8 mouse cellular contexts compared by ENCODE assay signal in genomic region chr12:80115863-80116194, GRCm38 (mm10). TPM values are rescaled to one million over a fixed set of nuclear protein-coding genes. Genes with fewer than 3 reads are reported as not detected.
DNase-seq lines count a peak whose midpoint lies in the region; ATAC-seq and TF ChIP-seq lines count a peak whose summit lies in the region.

No protein-coding gene starts in this region.

- peaks cover 3% of the 10 kb centered on the region; the same call in 1 of the 2 replicates for H3K36me3 ChIP-seq in liver, adult 2 months (ENCODE audit: control insufficient read depth, insufficient read depth, low read length)
- peaks cover 6% of the 10 kb centered on the region; the same call in 1 of the 2 replicates for H3K36me3 ChIP-seq in embryonic facial prominence, embryonic 15.5 days
- H3K36me3 ChIP-seq in limb, embryonic 12.5 days, result peaks cover 23% of the 10 kb centered on the region
- peaks cover 4% of the 10 kb centered on the region; the same call in 1 of the 2 replicates for H3K36me3 ChIP-seq in neural tube, embryonic 15.5 days

- peak overlapping the region; percentile 80 for H3K4me3 ChIP-seq in liver, adult 2 months (ENCODE audit: insufficient read depth, low read depth, low read length)
- H3K4me3 ChIP-seq in embryonic facial prominence, embryonic 15.5 days (replicated peaks), result peak overlapping the region; percentile 84
- peak overlapping the region; percentile 84 for H3K4me3 ChIP-seq in limb, embryonic 12.5 days (replicated peaks)
- peak overlapping the region; percentile 68 for H3K4me3 ChIP-seq in neural tube, embryonic 15.5 days (replicated peaks)

- under 1% methylated on average over 30 of the region's 30 CpGs for WGBS in liver, adult 2 months
- WGBS in embryonic facial prominence, embryonic 15.5 days, result 0% methylated on average over 30 of the region's 30 CpGs
- under 1% methylated on average over 30 of the region's 30 CpGs for WGBS in limb, embryonic 12.5 days
- WGBS in neural tube, embryonic 15.5 days, result 0% methylated on average over 29 of the region's 30 CpGs

- peak; percentile 51 for DNase-seq in liver, adult 2 months (ENCODE audit: extremely low read depth, low read depth, low spot score)
- no peak for DNase-seq in liver
- no peak for DNase-seq in embryo, embryonic 11 days
- DNase-seq in adrenal gland, adult (ENCODE audit: inconsistent age in 2 of 2, low spot score in 1 of 2), result no peak

- peaks cover 13% of the 10 kb centered on the region for H3K4me1 ChIP-seq in liver, adult 2 months (ENCODE audit: control insufficient read depth, insufficient read depth, low read length)
- H3K4me1 ChIP-seq in embryonic facial prominence, embryonic 15.5 days, result peaks cover 11% of the 10 kb centered on the region
- peaks cover 20% of the 10 kb centered on the region for H3K4me1 ChIP-seq in limb, embryonic 12.5 days (replicated peaks)
- peaks cover 34% of the 10 kb centered on the region for H3K4me1 ChIP-seq in neural tube, embryonic 15.5 days

- TF ChIP-seq CTCF in liver, adult 2 months (IDR thresholded peaks at IDR 0.05; ENCODE audit: low read depth, low read length), result no peak

- H3K4me2 ChIP-seq in embryonic facial prominence, embryonic 15.5 days (replicated peaks), result peak overlapping the region; percentile 79
- H3K4me2 ChIP-seq in limb, embryonic 12.5 days, result peak overlapping the region; percentile 94
- H3K4me2 ChIP-seq in neural tube, embryonic 15.5 days, result peak overlapping the region; percentile 95

- TF ChIP-seq POLR2A in liver, adult 2 months (IDR thresholded peaks at IDR 0.05; ENCODE audit: extremely low read depth, insufficient read depth, low read length), result peak; percentile 88

- H3K27ac ChIP-seq in liver, adult 2 months (replicated peaks; ENCODE audit: insufficient read depth, low read depth, low read length), result peak overlapping the region; percentile 98
- peak overlapping the region; percentile 100 for H3K27ac ChIP-seq in embryonic facial prominence, embryonic 15.5 days (replicated peaks)
- H3K27ac ChIP-seq in limb, embryonic 12.5 days, result peak overlapping the region; percentile 99
- peak overlapping the region; percentile 86 for H3K27ac ChIP-seq in neural tube, embryonic 15.5 days (replicated peaks)

- no peaks in the 10 kb centered on the region for H3K27me3 ChIP-seq in liver, adult 2 months (ENCODE audit: control insufficient read depth, insufficient read depth, low read length)
- no peaks in the 10 kb centered on the region for H3K27me3 ChIP-seq in embryonic facial prominence, embryonic 15.5 days
- no peaks in the 10 kb centered on the region for H3K27me3 ChIP-seq in limb, embryonic 12.5 days
- H3K27me3 ChIP-seq in neural tube, embryonic 15.5 days (replicated peaks), result peaks cover 13% of the 10 kb centered on the region

- H3K9ac ChIP-seq in liver, adult 2 months (ENCODE audit: low read depth, low read length), result peak overlapping the region; percentile 96
- H3K9ac ChIP-seq in embryonic facial prominence, embryonic 15.5 days, result peak overlapping the region; percentile 68
- peak overlapping the region; percentile 81 for H3K9ac ChIP-seq in limb, embryonic 12.5 days (replicated peaks)
- peak overlapping the region; percentile 54 for H3K9ac ChIP-seq in neural tube, embryonic 15.5 days (replicated peaks)

- H3K79me2 ChIP-seq in liver, adult 2 months (ENCODE audit: control insufficient read depth, insufficient read depth, low read length), result peaks cover 30% of the 10 kb centered on the region; the same call in 1 of the 2 replicates

- no peaks in the 10 kb centered on the region for H3K9me3 ChIP-seq in embryonic facial prominence, embryonic 15.5 days (replicated peaks)
- H3K9me3 ChIP-seq in limb, embryonic 12.5 days, result no peaks in the 10 kb centered on the region
- H3K9me3 ChIP-seq in neural tube, embryonic 15.5 days (replicated peaks), result no peaks in the 10 kb centered on the region

- ATAC-seq in embryonic facial prominence, embryonic 15.5 days (ENCODE audit: insufficient number of reproducible peaks, low FRiP score, low TSS enrichment, low read depth), result 0 out of 2 replicates have a peak, but pooled peaks have one; percentile 9
- ATAC-seq in limb, embryonic 12.5 days (ENCODE audit: insufficient number of reproducible peaks, insufficient read depth, low FRiP score, low TSS enrichment, low read depth), result no peak
- ATAC-seq in neural tube, embryonic 15.5 days (ENCODE audit: low FRiP score), result no peak; the same call in 1 of the 2 replicates
- ATAC-seq in megakaryocyte-erythroid progenitor cell, adult 5-6 weeks (replicated peaks; ENCODE audit: low FRiP score, low TSS enrichment, poor library complexity, severe bottlenecking), result no peak

RNA-seq across cellular contexts. Expression of gene Zfp36l1, which starts 3.0 kb away (rescaled TPM):
- 15.4 and 21.8 TPM in 2 replicates for total RNA-seq in liver, adult 2 months (2014; rRNA removed)
- 125 and 162 TPM in 2 replicates for polyA plus RNA-seq in liver, adult 2 months (2012; rRNA removed)
- polyA plus RNA-seq in embryonic facial prominence, embryonic 15.5 days (2015; fragmentation: Nextera tagmentation; extraction: Ambion mirVana), result 153 and 178 TPM in 2 replicates
- 80.7 and 89.8 TPM in 2 replicates for polyA plus RNA-seq in limb, embryonic 12.5 days (2016; fragmentation: Nextera tagmentation; extraction: Ambion mirVana)
- 33.6 and 54.3 TPM in 2 replicates for polyA plus RNA-seq in neural tube, embryonic 15.5 days (2015; fragmentation: Nextera tagmentation; extraction: Ambion mirVana)
- total RNA-seq in megakaryocyte-erythroid progenitor cell, adult 5-6 weeks (2014; fragmentation: Nextera tagmentation), result 76.1 and 121 TPM in 2 replicates
- 12.4 and 18.5 TPM in 2 replicates for total RNA-seq in megakaryocyte-erythroid progenitor cell, adult 5-6 weeks (2017)
